Mouse (Mus musculus) testis, adult 2 months (tissue): Measurements from ENCODE around the gene Pakap.

Experiments
- CTCF ChIP-seq: fragments of 200-500 bp; IDR thresholded peaks from 2 replicates; pipeline ENCODE4 v1.5.1; 2012; ENCODE audit warnings: low read depth, mild to moderate bottlenecking, inconsistent platforms, low read length, moderate library complexity; ENCODE audit not compliant: control insufficient read depth, insufficient read depth, insufficient replicate concordance
- POLR2A ChIP-seq: fragments of 200-500 bp; IDR thresholded peaks from 2 replicates; pipeline ENCODE4 v1.6.1; 2012; ENCODE audit warnings: low read depth, mild to moderate bottlenecking, inconsistent platforms, low read length, moderate library complexity; ENCODE audit not compliant: control insufficient read depth

DNA sequence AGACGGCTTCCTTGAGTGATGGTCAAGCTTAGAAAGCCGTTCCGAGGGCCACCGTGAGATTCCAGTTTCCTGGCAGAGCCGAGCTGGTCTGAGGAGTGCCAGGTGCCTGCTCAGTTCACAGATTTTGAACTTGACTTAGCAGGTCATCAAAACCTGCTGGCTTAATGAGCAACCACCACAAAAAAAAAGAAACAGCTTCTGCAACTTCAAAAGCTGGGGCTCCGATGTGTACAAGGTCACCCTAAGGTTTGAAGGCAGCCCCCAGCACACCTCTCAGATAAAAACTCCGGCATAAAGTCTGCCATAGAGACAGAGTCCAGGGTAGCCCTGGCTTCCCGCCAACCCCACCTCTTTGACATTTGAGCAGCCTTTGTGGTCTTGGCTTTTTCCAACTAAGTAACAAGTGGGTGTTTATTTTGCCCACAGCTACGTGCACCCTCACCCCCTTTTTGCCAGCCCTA lies 348.3 kb downstream of the Pakap start, which contains the start of gene D630039A03Rik:
- no peak for TF ChIP-seq CTCF
- TF ChIP-seq POLR2A: no peak
